Mouse (Mus musculus) megakaryocyte, embryonic 14.5 days (primary cell): Measurements from ENCODE around the gene Ncbp2.

Experiments used
- FLI1 ChIP-seq: IDR thresholded peaks from 2 replicates; pipeline ENCODE4 v1.6.1; 2012; ENCODE audit warnings: low read length, inconsistent platforms, mixed read lengths
- GATA1 ChIP-seq: IDR thresholded peaks from 3 replicates; pipeline ENCODE4 v1.6.1; 2012; ENCODE audit warnings: mixed read lengths, low read length, inconsistent platforms, borderline replicate concordance

GRCm38 (mm10) chr16:31975258-31975657, 26.9 kb downstream of the Ncbp2 start:
- no peak for TF ChIP-seq GATA1
- TF ChIP-seq FLI1 = no peak
